Comparison of ENCODE assay signal across 9 mouse cellular contexts in the genomic region with DNA sequence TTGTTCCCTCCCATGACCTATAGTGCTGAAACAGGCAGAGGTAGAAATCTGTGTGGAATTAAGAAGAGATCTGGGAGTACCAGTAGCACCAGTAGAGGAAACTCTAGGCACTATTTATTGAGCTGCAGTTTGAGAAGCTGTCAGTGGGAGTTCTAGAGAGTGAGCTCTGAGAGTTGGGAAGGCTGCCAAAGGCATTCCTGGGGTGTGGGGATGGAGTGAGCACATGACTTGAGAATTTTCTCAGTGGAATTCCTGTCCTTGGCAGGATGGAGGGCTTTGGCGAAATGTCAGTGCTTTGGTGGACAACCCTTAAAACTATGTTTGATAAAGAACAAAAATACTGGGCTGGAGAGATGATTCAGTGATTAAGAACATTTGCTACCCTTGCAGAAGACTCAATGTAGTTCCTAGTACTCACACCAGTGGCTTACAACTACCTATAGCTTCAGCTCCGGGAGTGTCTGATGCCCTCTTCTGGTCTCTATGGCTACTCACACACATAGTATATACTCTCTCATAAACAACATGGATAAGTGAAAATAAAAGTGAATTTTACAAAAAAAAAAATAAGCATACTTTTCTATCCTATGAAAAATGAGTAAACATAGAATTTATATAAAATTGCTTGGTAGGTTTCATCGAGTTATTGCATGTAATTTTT. TPM values are rescaled to one million over a fixed set of nuclear protein-coding genes. Genes with fewer than 3 reads are reported as not detected.
DNase-seq lines count a peak whose midpoint lies in the region; ATAC-seq lines count a peak whose summit lies in the region.
"Had no signal": no experiment of that assay in that cellular context is flagged by ENCODE, and none has a peak within 500 bp of the region (broad histone marks: within the 10 kb centered on the region; RNA-seq: fewer than 3 reads in every experiment).

No protein-coding gene starts in this region.

- no peaks in the 10 kb centered on the region for H3K27me3 ChIP-seq in heart, embryonic 13.5 days (replicated peaks)
- H3K27me3 ChIP-seq: neural tube, embryonic 12.5 days had no signal

- peak overlapping the region; percentile 37 for H3K27ac ChIP-seq in heart, embryonic 13.5 days (replicated peaks)
- H3K27ac ChIP-seq: neural tube, embryonic 12.5 days had no signal

- H3K4me1 ChIP-seq in heart, embryonic 13.5 days: peaks cover 7% of the 10 kb centered on the region
- H3K4me1 ChIP-seq: neural tube, embryonic 12.5 days had no signal

- DNase-seq in cerebellum, adult 8-10 months: peak; percentile 3
- DNase-seq in cerebellum, adult 11 months: no peak
- peak; percentile 16 for DNase-seq in retina, adult 2 months (ENCODE audit: low read depth, low spot score)
- no peak for DNase-seq in retina, embryonic 14.5 days (ENCODE audit: low spot score)
- DNase-seq in layer of hippocampus, adult 18-20 months (ENCODE audit: low spot score in 2 of 2): peak; percentile 46 to 61
- peak; percentile 27 to 49 for DNase-seq in right cerebral cortex, adult 2 months (ENCODE audit: low spot score in 2 of 2)
- no peak for DNase-seq in c-Kit-positive CD71-positive TER-119-positive erythroid progenitor cells, embryonic 14.5 days (ENCODE audit: low spot score)

- no peak overlapping the region for H3K4me2 ChIP-seq in heart, embryonic 13.5 days
- H3K4me2 ChIP-seq: neural tube, embryonic 12.5 days had no signal

- no peaks in the 10 kb centered on the region for H3K36me3 ChIP-seq in heart, embryonic 13.5 days
- H3K36me3 ChIP-seq: neural tube, embryonic 12.5 days had no signal

- H3K4me3 ChIP-seq in heart, embryonic 13.5 days: no peak overlapping the region
- H3K4me3 ChIP-seq: neural tube, embryonic 12.5 days had no signal

- H3K9me3 ChIP-seq in heart, embryonic 13.5 days: no peaks in the 10 kb centered on the region
- H3K9me3 ChIP-seq: neural tube, embryonic 12.5 days had no signal

- no peak for ATAC-seq in heart, embryonic 13.5 days (ENCODE audit: extremely low read depth, insufficient number of reproducible peaks, low FRiP score, low TSS enrichment)

- H3K9ac ChIP-seq in heart, embryonic 13.5 days: no peak overlapping the region
- H3K9ac ChIP-seq: neural tube, embryonic 12.5 days had no signal

- 56% methylated on average over 3 of the region's 3 CpGs for WGBS in heart, embryonic 13.5 days

RNA-seq across cellular contexts. Expression of gene Dnah9, which starts 20.4 kb away (rescaled TPM):
- 0.03 and 0.12 TPM in 2 replicates for polyA plus RNA-seq in heart, embryonic 13.5 days (2015; fragmentation: Nextera tagmentation; extraction: Ambion mirVana)
- 10 to 100 TPM; 14.8 to 16.1 TPM for total RNA-seq in layer of hippocampus, adult 18-20 months (2021)

Comparison
In these comparisons a context has a peak if more than half of its experiments do, and no peak if none do; other contexts are left out.
1. DNase-seq: peak in cerebellum, adult 8-10 months (single experiment), retina, adult 2 months (single experiment), layer of hippocampus, adult 18-20 months (2 of 2) and right cerebral cortex, adult 2 months (2 of 2); none in cerebellum, adult 11 months (single experiment), retina, embryonic 14.5 days (single experiment) and c-Kit-positive CD71-positive TER-119-positive erythroid progenitor cells, embryonic 14.5 days (single experiment).